Mouse (Mus musculus) heart, embryonic 12.5 days (tissue): ENCODE results near the gene Pgc. TPM values are rescaled to one million over a fixed set of nuclear protein-coding genes. Genes with fewer than 3 reads are reported as not detected.

Experiments
- ATAC-seq: fragments of 200-750 bp; cut with Nextera tagmentation; 2 replicates; pipeline ENCODE4 v1.8.0; 2017; ENCODE audit warnings: moderate TSS enrichment, moderate library complexity; ENCODE audit not compliant: insufficient number of reproducible peaks, low FRiP score
- H3K27ac ChIP-seq: fragments of 300-500 bp; sonication (generic); 2 replicates; pipeline ENCODE4 v1.5.1; 2016; ENCODE audit warnings: mild to moderate bottlenecking, moderate library complexity; ENCODE audit not compliant: poor library complexity, severe bottlenecking
- H3K27me3 ChIP-seq: fragments of 300-500 bp; sonication (generic); replicated peaks from 2 replicates; pipeline ENCODE4 v1.6.1; 2016; ENCODE audit warnings: mild to moderate bottlenecking, moderate library complexity
- H3K36me3 ChIP-seq: fragments of 300-500 bp; sonication (generic); 2 replicates; pipeline ENCODE4 v1.6.1; 2016; ENCODE audit warnings: mild to moderate bottlenecking, moderate library complexity
- H3K4me1 ChIP-seq: fragments of 300-500 bp; sonication (generic); replicated peaks from 2 replicates; pipeline ENCODE4 v1.6.1; 2016; ENCODE audit warnings: mild to moderate bottlenecking
- H3K4me2 ChIP-seq: fragments of 300-500 bp; sonication (generic); 2 replicates; pipeline ENCODE4 v1.6.1; 2016; ENCODE audit warnings: mild to moderate bottlenecking, moderate library complexity
- H3K4me3 ChIP-seq: fragments of 300-500 bp; sonication (generic); 2 replicates; pipeline ENCODE4 v1.5.1; 2016; ENCODE audit warnings: mild to moderate bottlenecking
- H3K9ac ChIP-seq: fragments of 300-500 bp; sonication (generic); 2 replicates; pipeline ENCODE4 v1.6.1; 2016; ENCODE audit warnings: mild to moderate bottlenecking, moderate library complexity
- H3K9me3 ChIP-seq: fragments of 300-500 bp; sonication (generic); replicated peaks from 2 replicates; pipeline ENCODE4 v1.6.1; 2016; ENCODE audit warnings: mild to moderate bottlenecking, moderate library complexity
- WGBS: fragments of 180-500 bp; shearing (Covaris S2); methylation state at CpG from one replicate; pipeline ENCODE4 v1.1.7; 2016; 5-methylcytosine and 5-hydroxymethylcytosine counted together
- polyA plus RNA-seq: library from polyadenylated mRNA; unstranded; fragments of >200 nt; fragmentation: Nextera tagmentation; extraction: Ambion mirVana; gene quantifications from 2 replicates; pipeline ENCODE4 v1.2.1, GENCODE M21; 2016

The Pgc gene
- polyA plus RNA-seq, 1 experiment from 2014 or later: not detected

DNA sequence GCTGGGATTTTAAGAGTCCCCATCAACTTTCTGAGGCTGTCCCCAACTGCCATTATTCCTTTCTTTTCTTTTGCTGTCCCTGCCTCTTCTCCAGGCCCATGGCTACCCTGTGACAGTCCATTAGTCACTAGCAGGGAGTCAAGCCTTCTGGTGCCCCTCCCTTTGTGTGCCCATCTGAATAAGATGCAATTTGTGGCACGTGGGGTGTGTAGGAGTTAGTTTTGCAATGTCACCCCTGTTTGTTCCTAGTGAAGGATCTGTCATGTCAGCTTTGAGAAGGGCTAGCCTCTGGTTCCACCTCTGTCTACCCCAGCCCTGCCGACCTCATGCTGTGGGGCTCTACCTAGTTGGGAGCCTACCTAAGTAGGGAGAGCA is 40.4 kb downstream of the Pgc start:
- Histone ChIP-seq H3K4me1 (peaks cover 43% of the 10 kb centered on the region), H3K4me3 (no peak overlapping the region), H3K27ac (no peak overlapping the region), H3K9me3 (peaks cover 5% of the 10 kb centered on the region), H3K36me3 (no peaks in the 10 kb centered on the region), H3K9ac (no peak overlapping the region), H3K4me2 (no peak overlapping the region), H3K27me3 (no peaks in the 10 kb centered on the region)
- WGBS: 74% methylated on average over 2 of the region's 2 CpGs
- no peak for ATAC-seq

DNA sequence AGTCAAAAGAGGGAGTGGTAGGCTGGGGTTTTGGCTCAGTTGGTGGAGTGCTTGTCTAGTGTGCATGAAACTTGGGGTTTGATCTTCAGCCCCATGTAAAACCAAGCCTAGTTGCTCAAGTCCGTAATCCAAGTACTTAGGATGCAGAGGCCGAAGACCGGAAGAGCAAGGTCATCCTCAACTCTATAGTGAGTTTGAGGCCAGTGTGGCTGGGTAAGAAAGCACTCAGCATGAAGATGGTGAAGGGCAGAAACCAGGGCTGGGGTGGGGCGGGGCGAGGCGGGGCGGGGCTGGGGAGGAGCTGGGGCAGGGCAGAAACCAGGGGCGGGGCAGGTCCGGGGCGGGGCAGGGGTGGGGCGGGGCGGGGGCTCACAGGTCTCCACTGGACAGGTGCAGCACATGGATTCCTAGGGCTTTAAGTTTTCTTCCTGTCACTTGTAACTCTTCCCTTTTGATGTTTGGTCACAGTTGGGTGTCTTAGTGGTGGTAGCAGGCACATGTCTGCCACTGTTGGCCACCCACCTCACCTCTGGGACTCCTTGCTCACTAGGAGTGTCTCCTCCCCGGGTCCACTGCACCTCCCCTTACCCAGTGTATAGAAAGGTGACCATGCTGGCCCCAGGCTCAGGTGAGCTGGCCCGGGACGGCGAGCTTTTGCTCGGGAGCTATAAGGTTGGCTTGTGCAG is 41.0 kb downstream of the Pgc start:
- Histone ChIP-seq H3K27ac (no peak overlapping the region), H3K9me3 (peaks cover 10% of the 10 kb centered on the region), H3K4me1 (peaks cover 38% of the 10 kb centered on the region), H3K27me3 (no peaks in the 10 kb centered on the region), H3K4me2 (no peak overlapping the region), H3K9ac (no peak overlapping the region), H3K36me3 (no peaks in the 10 kb centered on the region), H3K4me3 (no peak overlapping the region)
- ATAC-seq: no peak
- WGBS: 50% methylated on average over 14 of the region's 17 CpGs

DNA sequence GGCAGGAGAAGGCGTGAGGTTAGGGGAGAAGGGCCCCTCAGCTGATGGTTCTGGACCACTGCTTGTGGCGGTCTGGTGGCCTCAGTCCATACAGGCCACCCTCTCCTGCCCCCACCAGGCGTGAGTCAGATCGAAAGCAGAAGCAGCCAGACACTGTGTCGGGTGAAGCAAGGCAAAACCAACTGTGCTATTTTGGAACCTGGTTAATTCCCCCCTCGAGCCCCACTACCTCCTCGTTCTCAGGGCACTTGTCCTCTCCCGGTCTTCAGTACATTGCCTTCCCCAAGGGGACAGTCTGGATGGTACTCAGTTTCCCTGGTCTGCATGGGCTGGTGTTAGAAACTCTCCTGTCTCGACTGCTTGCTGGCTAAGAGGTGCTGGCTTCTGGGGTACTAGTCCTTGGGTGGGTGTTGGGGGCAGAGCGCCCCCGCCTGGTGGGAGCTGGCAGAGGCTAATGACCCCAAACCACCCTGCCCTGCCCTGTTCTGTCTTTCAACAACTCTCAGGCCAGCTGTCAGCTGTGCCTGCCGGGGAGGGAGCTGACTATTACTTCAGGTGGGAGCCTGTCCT is 42.1 kb downstream of the Pgc start:
- 31% methylated on average over 12 of the region's 12 CpGs for WGBS
- peaks cover 12% of the 10 kb centered on the region for H3K9me3 ChIP-seq
- H3K4me2 ChIP-seq: 0 out of 2 replicates have a peak overlapping the region, but pooled peaks have one; percentile 8
- H3K4me1 ChIP-seq: peaks cover 26% of the 10 kb centered on the region
- no peaks in the 10 kb centered on the region for H3K27me3 ChIP-seq
- ATAC-seq: no peak
- peak overlapping the region; percentile 2; the same call in 1 of the 2 replicates for H3K9ac ChIP-seq
- H3K4me3 ChIP-seq: no peak overlapping the region
- no peak overlapping the region for H3K27ac ChIP-seq
- H3K36me3 ChIP-seq: no peaks in the 10 kb centered on the region

DNA sequence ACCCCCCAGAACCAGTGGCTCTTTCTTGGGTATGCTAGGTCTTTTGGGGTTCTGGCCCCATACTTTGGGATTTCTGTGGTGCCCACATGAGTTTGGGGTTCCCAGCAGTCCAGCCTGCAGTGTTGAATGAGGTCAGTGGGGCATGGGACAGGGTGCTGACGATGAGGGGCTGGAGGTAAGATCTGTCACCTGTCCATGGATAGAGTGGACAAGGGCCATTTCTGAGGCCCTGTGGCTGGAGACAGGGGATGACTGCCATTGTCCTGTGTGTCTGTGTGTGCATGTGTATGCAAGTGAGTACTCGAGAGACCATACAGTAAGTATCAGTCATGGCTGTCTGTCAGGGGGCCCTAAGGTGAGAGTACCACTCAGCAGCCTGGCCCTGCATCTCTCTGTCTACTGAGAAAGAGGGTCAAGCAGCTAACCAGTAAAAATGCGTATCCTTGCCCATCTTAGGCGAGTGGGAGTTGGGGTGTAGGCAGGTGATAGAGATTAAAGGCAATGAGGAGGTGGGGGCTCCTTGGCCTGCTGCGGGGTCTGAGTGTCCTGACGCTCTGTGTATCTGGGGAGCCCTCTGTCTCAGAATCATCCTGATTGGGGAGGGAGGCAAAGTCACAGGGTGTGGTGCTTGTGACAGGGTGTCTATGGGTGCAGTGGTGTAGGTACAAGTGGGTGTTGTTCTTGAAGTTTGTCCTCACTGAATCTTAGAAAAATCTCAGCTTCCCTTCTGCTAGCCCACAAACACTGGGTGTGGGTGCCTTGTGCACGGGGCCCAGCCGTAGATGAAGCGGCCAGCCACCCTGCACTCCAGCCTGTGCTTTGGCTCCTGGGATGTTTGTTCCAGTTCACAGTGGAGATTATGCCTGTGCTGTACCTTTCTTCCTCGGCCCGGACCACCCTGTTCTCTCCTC is 43.0 kb downstream of the Pgc start:
- Histone ChIP-seq H3K4me2 (no peak overlapping the region), H3K27ac (no peak overlapping the region), H3K36me3 (no peaks in the 10 kb centered on the region), H3K9ac (peak overlapping the region; percentile 2; the same call in 1 of the 2 replicates), H3K4me1 (peaks cover 21% of the 10 kb centered on the region), H3K9me3 (peaks cover 12% of the 10 kb centered on the region), H3K4me3 (no peak overlapping the region), H3K27me3 (no peaks in the 10 kb centered on the region)
- WGBS: 77% methylated on average over 11 of the region's 11 CpGs
- no peak for ATAC-seq

DNA sequence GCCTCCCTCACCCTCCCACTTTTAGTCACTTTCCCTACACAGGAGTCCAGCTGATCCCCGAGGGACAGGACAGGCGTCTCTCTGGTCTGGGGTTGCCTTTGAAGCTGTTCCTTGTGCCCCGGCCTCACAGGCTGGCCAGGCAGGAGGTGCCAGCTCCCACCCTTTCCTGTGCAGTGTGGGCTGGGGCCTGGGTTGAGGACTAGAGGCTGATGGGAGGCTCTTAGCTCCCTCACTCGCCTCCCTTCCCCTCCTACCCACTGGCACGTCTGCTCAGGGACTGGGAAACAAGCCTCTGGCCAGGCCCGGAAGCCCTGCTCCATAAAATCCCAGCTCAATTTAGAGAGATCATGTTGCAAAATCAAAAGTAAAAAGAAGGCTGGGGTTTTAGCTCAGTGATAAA is 47.0 kb downstream of the Pgc start:
- no peak overlapping the region for H3K9ac ChIP-seq
- no peak for ATAC-seq
- H3K9me3 ChIP-seq: peaks cover 12% of the 10 kb centered on the region
- H3K36me3 ChIP-seq: no peaks in the 10 kb centered on the region
- no peak overlapping the region for H3K4me2 ChIP-seq
- peaks cover 27% of the 10 kb centered on the region for H3K4me1 ChIP-seq
- no peaks in the 10 kb centered on the region for H3K27me3 ChIP-seq
- no peak overlapping the region for H3K27ac ChIP-seq
- 59% methylated on average over 6 of the region's 6 CpGs for WGBS
- no peak overlapping the region for H3K4me3 ChIP-seq

DNA sequence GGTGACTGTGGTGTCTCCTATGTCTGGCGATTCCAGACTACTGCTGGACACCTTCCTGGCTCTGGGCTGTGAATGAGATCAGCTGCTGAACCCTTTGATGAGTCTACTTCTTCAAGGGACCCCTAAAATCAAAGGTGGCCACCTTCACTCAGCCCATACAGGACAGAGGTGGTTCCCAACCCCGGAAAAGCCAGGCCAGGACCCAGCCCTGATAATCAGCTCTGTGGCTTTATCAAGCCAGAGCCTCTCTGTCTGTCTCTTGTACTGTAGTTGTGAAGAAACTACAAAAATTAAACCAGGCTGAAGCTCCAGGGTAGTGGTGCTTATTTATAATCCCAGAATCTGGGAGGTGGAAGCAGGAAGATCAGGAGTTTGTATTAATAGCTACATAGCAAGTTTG is 50.5 kb downstream of the Pgc start:
- Histone ChIP-seq H3K27me3 (no peaks in the 10 kb centered on the region), H3K36me3 (no peaks in the 10 kb centered on the region), H3K9me3 (peaks cover 6% of the 10 kb centered on the region), H3K4me1 (peaks cover 23% of the 10 kb centered on the region), H3K4me2 (no peak overlapping the region), H3K4me3 (no peak overlapping the region), H3K27ac (no peak overlapping the region; the same call in 1 of the 2 replicates), H3K9ac (0 out of 2 replicates have a peak overlapping the region, but pooled peaks have one; percentile 9)
- no peak for ATAC-seq
- 29% methylated on average over 2 of the region's 2 CpGs for WGBS

GRCm38 (mm10) chr17:47780470-47780869 is 53.8 kb downstream of the Pgc start:
- peaks cover 33% of the 10 kb centered on the region for H3K4me1 ChIP-seq
- H3K4me3 ChIP-seq: no peak overlapping the region
- 76% methylated on average over 10 of the region's 10 CpGs for WGBS
- H3K36me3 ChIP-seq: no peaks in the 10 kb centered on the region
- H3K27me3 ChIP-seq: no peaks in the 10 kb centered on the region
- no peaks in the 10 kb centered on the region for H3K9me3 ChIP-seq
- H3K4me2 ChIP-seq: no peak overlapping the region
- no peak for ATAC-seq
- H3K27ac ChIP-seq: no peak overlapping the region
- H3K9ac ChIP-seq: no peak overlapping the region

- no peak overlapping the region for H3K4me3 ChIP-seq
- 79% methylated on average over 3 of the region's 3 CpGs for WGBS
- H3K4me1 ChIP-seq: peaks cover 33% of the 10 kb centered on the region
- H3K9me3 ChIP-seq: no peaks in the 10 kb centered on the region
- H3K27me3 ChIP-seq: no peaks in the 10 kb centered on the region; the same call in 1 of the 2 replicates
- H3K27ac ChIP-seq: no peak overlapping the region
- H3K4me2 ChIP-seq: no peak overlapping the region
- no peak for ATAC-seq
- H3K36me3 ChIP-seq: no peaks in the 10 kb centered on the region
- no peak overlapping the region for H3K9ac ChIP-seq
Measured at GRCm38 (mm10) chr17:47782486-47782885, 55.8 kb downstream of the Pgc start.

DNA sequence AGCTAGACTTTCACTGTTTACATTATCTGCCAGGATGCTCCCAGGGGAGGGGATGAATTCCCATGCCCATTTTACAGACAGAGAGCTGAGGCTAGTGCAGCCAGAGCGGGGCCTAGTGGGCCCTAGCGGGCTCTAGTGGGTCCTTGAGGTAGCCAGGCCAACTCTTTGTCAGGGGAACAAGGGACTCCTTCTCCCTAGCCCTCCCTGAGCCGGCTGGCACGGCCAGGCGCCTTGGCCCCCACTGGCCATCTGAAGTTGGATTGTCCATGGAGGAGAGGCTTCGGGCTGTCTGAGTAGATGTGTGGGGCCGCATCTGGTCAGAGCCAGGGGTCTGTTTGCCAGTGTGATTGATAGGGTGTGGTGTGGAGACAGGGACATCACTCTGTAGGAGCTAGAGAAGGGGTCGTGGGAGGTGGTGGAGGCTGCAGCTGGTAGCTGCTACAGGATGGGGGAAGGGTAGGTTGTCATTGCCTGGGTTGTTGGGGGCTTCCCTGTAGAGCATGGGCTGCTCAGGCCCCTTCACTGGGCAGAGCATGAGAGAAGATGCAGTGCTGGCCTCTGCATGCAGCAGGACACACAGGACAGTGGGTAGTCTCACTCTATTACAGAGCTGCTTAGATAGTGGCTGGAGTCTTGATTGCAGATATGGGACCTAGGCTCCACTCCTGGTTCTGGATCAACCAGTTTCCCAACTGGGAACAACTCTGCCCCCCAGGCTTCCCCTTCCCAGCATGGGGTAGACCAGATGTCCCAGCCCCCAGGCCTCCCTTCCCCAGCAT is 57.0 kb downstream of the Pgc start:
- H3K9ac ChIP-seq: no peak overlapping the region
- no peak overlapping the region for H3K4me3 ChIP-seq
- no peak overlapping the region for H3K27ac ChIP-seq
- H3K9me3 ChIP-seq: no peaks in the 10 kb centered on the region
- no peak overlapping the region for H3K4me2 ChIP-seq
- no peaks in the 10 kb centered on the region for H3K36me3 ChIP-seq
- 72% methylated on average over 8 of the region's 8 CpGs for WGBS
- peaks cover 41% of the 10 kb centered on the region for H3K4me1 ChIP-seq
- no peaks in the 10 kb centered on the region; the same call in 1 of the 2 replicates for H3K27me3 ChIP-seq
- ATAC-seq: no peak
